9 mouse cellular contexts compared by ENCODE assay signal in genomic region chr12:85451693-85452491, GRCm38 (mm10). TPM values are rescaled to one million over a fixed set of nuclear protein-coding genes. Genes with fewer than 3 reads are reported as not detected.
A peak's percentile ranks its signal among the peaks of the same experiment; 100 is the strongest.
DNase-seq lines count a peak whose midpoint lies in the region; ATAC-seq lines count a peak whose summit lies in the region.
"Had no signal": no experiment of that assay in that cellular context is flagged by ENCODE, and none has a peak within 500 bp of the region (broad histone marks: within the 10 kb centered on the region; RNA-seq: fewer than 3 reads in every experiment).

No protein-coding gene starts in this region.

- intact Hi-C loops in left cerebral cortex, postnatal 4 days (cut with DNase I): no loop called here

- peak; percentile 55 for DNase-seq in adrenal gland, adult 2 months
- DNase-seq in adrenal gland, adult 8-10 months: no peak
- DNase-seq in large intestine, adult 2 months (ENCODE audit: low read depth, low spot score): peak; percentile 87
- DNase-seq in left cerebral cortex, postnatal 4 days: no peak
- no peak for DNase-seq in forebrain, embryonic 14.5 days (ENCODE audit: low spot score)

- H3K9ac ChIP-seq in embryonic facial prominence, embryonic 12.5 days: no peak overlapping the region
- H3K9ac ChIP-seq in neural tube, embryonic 15.5 days (replicated peaks): no peak overlapping the region
- H3K9ac ChIP-seq in forebrain, embryonic 14.5 days (ENCODE audit: low read length): no peak overlapping the region

- ATAC-seq in embryonic facial prominence, embryonic 12.5 days (ENCODE audit: insufficient number of reproducible peaks, insufficient read depth, low FRiP score, low TSS enrichment): no peak
- ATAC-seq in neural tube, embryonic 15.5 days (ENCODE audit: low FRiP score): no peak
- no peak for ATAC-seq in erythroblast, adult 5-6 weeks (replicated peaks; ENCODE audit: low FRiP score, poor library complexity, severe bottlenecking)
- ATAC-seq in forebrain, embryonic 14.5 days: no peak

- no peak overlapping the region for H3K27ac ChIP-seq in embryonic facial prominence, embryonic 12.5 days
- H3K27ac ChIP-seq in neural tube, embryonic 15.5 days (replicated peaks): no peak overlapping the region
- H3K27ac ChIP-seq in forebrain, embryonic 14.5 days (ENCODE audit: low read depth, low read length): no peak overlapping the region
- H3K27ac ChIP-seq: macrophage had no signal

- no peaks in the 10 kb centered on the region for H3K36me3 ChIP-seq in embryonic facial prominence, embryonic 12.5 days
- H3K36me3 ChIP-seq in neural tube, embryonic 15.5 days: no peaks in the 10 kb centered on the region
- no peaks in the 10 kb centered on the region for H3K36me3 ChIP-seq in forebrain, embryonic 14.5 days (ENCODE audit: control insufficient read depth, insufficient read depth, low read length)

- no peaks in the 10 kb centered on the region for H3K9me3 ChIP-seq in embryonic facial prominence, embryonic 12.5 days
- no peaks in the 10 kb centered on the region for H3K9me3 ChIP-seq in neural tube, embryonic 15.5 days (replicated peaks)
- no peaks in the 10 kb centered on the region for H3K9me3 ChIP-seq in forebrain, embryonic 14.5 days (replicated peaks; ENCODE audit: control insufficient read depth, low read length)

- no peak overlapping the region for H3K4me3 ChIP-seq in embryonic facial prominence, embryonic 12.5 days
- H3K4me3 ChIP-seq in neural tube, embryonic 15.5 days (replicated peaks): no peak overlapping the region
- H3K4me3 ChIP-seq in forebrain, embryonic 14.5 days (ENCODE audit: low read depth, low read length): no peak overlapping the region

- H3K4me2 ChIP-seq in embryonic facial prominence, embryonic 12.5 days (replicated peaks): 0 out of 2 replicates have a peak overlapping the region, but pooled peaks have one; percentile 14
- H3K4me2 ChIP-seq in neural tube, embryonic 15.5 days: peak overlapping the region; percentile 13
- H3K4me2 ChIP-seq in forebrain, embryonic 14.5 days (ENCODE audit: low read length): no peak overlapping the region

- no peaks in the 10 kb centered on the region for H3K27me3 ChIP-seq in embryonic facial prominence, embryonic 12.5 days
- H3K27me3 ChIP-seq in neural tube, embryonic 15.5 days (replicated peaks): no peaks in the 10 kb centered on the region
- H3K27me3 ChIP-seq in forebrain, embryonic 14.5 days (replicated peaks; ENCODE audit: control insufficient read depth, insufficient read depth, low read length): no peaks in the 10 kb centered on the region

- H3K4me1 ChIP-seq in embryonic facial prominence, embryonic 12.5 days: peaks cover 30% of the 10 kb centered on the region
- H3K4me1 ChIP-seq in neural tube, embryonic 15.5 days: peaks cover 27% of the 10 kb centered on the region
- H3K4me1 ChIP-seq in forebrain, embryonic 14.5 days (ENCODE audit: control insufficient read depth, insufficient read depth, low read length): peaks cover 18% of the 10 kb centered on the region; the same call in 1 of the 2 replicates

- WGBS in embryonic facial prominence, embryonic 12.5 days: 36% methylated on average over 22 of the region's 22 CpGs
- 13% methylated on average over 22 of the region's 22 CpGs for WGBS in large intestine, adult 2 months
- WGBS in neural tube, embryonic 15.5 days: 43% methylated on average over 22 of the region's 22 CpGs
- 49% methylated on average over 22 of the region's 22 CpGs for WGBS in forebrain, embryonic 14.5 days

RNA-seq across cellular contexts. Expression of gene Fos, which starts 21.8 kb away (rescaled TPM):
- total RNA-seq in adrenal gland, adult 2 months (2021): 10 to 100 TPM in 1 of 2 experiments, 1 to 10 TPM in 1; 3.1 to 16.7 TPM
- polyA plus RNA-seq in adrenal gland, adult 2 months (2012; rRNA removed): 3.9 and 4.9 TPM in 2 replicates
- 10 to 100 TPM; 13.3 to 32.9 (median 13.7) TPM for total RNA-seq in adrenal gland, adult 8-10 months (2022)
- 2.3 and 3.5 TPM in 2 replicates for polyA plus RNA-seq in embryonic facial prominence, embryonic 12.5 days (2016; fragmentation: Nextera tagmentation; extraction: Ambion mirVana)
- polyA plus RNA-seq in large intestine, adult 2 months (2012; rRNA removed): 46.5 and 153 TPM in 2 replicates
- 5.7 and 6.0 TPM in 2 replicates for polyA plus RNA-seq in neural tube, embryonic 15.5 days (2015; fragmentation: Nextera tagmentation; extraction: Ambion mirVana)
- total RNA-seq in erythroblast, adult 5-6 weeks (2015; ENCODE audit: low replicate concordance): 40.3 and 41.9 TPM in 2 replicates
- total RNA-seq in erythroblast, adult 5-6 weeks (2017; ENCODE audit: low replicate concordance): 25.0 and 32.1 TPM in 2 replicates
- 1 to 10 TPM; 6.3 to 8.1 TPM for total RNA-seq in left cerebral cortex, postnatal 4 days (2021)
- 1.2 and 1.4 TPM in 2 replicates for polyA plus RNA-seq in forebrain, embryonic 14.5 days (2014; fragmentation: Nextera tagmentation; extraction: Ambion mirVana)

Comparison
In these comparisons a context has a peak if more than half of its experiments do, and no peak if none do; other contexts are left out.
1. DNase-seq: peak in adrenal gland, adult 2 months (single experiment) and large intestine, adult 2 months (single experiment); none in adrenal gland, adult 8-10 months (single experiment), left cerebral cortex, postnatal 4 days (single experiment) and forebrain, embryonic 14.5 days (single experiment).